Mouse (Mus musculus) testis, postnatal 14 days (tissue): ENCODE data around the gene Svbp.

Source experiments
- DNase-seq: peaks from one replicate; pipeline ENCODE4 v3.0.0; 2021; ENCODE audit warnings: low spot score

The Svbp gene

DNA sequence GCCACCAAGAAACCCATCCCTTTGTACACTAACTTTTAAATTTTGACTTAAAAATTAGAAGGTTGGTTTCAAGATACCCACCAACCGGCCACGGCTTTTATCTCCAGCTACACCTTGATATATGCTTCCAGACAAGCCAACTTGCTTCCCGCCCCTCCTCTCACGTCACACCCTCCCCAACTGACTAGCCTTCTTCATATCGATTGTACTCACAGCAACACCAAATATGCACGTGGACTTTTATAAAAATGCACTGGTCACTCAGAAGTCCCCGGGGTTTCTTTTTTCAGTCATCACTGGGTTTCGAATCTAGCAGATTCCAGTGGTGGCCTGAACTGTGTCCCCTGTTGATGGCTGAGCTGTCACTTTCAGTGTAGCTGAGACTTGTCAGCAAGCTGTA lies 4.5 kb upstream of the Svbp start:
- no peak for DNase-seq

- no peak for DNase-seq
Observed at GRCm38 (mm10) chr4:119191273-119191672, 3.8 kb upstream of the Svbp start.

GRCm38 (mm10) chr4:119192757-119193156 lies 2.3 kb upstream of the Svbp start:
- no peak for DNase-seq

- DNase-seq: no peak
Observed at GRCm38 (mm10) chr4:119195582-119196320, 645 bp downstream of the Svbp start.

- no peak for DNase-seq
Observed at GRCm38 (mm10) chr4:119198105-119198504, 3.0 kb downstream of the Svbp start.

DNA sequence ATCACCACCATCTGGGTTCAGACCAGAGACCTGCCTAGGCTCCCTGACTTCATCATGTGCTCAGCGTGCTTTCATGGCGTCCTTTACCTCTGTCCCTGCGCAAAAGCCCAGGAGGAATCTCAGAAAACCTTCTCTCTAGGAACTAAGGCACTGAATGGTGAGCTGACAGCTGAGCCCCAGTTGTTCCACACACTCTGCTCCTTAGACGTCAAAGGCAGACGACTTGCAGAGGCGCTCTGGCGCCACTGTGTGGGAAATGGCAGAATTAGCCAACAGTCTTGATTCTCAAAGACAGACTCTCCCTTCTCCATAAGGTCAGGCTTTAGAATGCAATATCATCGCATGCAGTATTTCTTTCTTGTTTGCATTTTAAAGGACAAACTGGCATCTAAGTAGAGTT lies 9.6 kb downstream of the Svbp start:
- no peak for DNase-seq

- no peak for DNase-seq
Observed at GRCm38 (mm10) chr4:119216667-119217066, 21.6 kb downstream of the Svbp start.

GRCm38 (mm10) chr4:119218169-119218568 lies 23.1 kb downstream of the Svbp start, which contains the start of gene Tmem269:
Gene Tmem269 (minus strand): TSS chr4:119218217.
- no peak for DNase-seq

DNA sequence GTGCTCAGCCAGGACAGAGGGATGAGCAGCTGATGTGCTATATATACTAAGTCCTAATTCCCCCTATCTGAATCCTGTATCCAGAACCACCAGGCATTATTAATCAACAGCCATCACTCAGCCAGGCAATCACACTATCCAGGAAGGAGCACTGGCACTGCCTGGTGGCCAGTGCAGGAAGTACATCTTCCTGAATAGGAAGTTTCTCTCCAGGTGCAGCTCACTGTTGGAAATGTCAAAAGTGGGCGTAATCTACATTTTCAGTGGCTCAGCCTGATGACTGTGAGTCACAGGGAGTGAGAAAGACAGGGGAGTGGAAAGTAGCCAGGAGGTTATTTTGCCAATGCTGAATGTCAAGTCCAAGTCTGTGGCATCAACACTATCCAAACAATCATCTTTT lies 28.6 kb downstream of the Svbp start:
- no peak for DNase-seq

DNA sequence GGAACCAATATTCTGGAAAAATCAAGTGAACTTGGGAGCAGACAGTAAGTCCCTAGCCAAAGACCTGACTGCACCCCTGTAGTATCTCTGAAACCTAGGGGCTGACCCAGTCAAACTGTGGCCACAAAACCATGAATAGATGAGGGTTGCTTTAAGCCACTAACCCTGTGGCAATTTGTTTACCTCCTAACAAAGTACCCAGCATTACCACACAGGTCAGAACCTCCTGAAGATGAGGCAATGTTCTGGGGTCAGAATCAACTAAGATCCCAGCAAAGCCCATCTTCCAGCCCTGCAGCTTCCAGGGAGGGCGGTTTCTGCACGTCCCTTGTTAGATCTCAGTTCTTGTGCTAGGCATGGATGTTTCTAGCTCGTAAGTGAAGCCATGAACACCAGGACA lies 29.4 kb downstream of the Svbp start:
- DNase-seq: no peak

DNA sequence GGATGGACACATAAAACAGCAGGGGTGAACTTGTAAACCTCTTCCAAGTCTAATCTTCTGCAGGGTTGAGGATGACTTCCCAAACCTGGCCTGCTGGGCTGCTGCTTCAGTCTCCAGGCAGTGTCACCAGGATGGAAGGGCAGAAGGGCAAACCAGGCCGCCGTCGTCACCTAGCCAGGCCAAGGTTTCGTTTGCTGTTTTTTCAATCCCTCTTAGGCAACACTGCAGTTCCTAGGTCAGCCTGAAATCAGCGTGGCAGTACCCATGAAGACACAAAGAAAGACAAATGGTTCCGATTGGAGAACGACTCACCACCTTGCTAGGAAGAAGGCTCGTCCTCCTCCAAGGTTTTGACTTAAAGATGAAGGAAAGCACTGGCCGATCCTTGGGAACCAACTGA lies 30.6 kb downstream of the Svbp start:
- DNase-seq: no peak

DNA sequence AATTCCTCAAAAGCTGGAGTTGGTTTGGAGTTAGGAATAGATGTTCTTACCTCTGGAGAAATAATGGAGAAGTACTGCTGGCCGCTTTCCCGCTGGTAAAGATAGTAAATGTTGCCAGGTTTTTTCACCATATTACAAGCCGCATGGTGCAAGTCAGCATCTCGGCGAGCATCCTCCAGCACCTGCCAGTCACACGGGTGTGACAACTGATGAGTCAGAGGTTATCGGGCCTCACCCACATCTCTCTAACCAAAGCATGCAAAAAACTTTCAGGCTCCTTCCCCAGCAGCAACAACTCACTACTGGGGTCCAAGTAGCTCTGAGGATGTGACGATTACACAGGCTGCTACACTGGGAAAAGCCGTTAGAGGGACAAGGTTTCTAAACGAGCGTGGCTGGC lies 31.6 kb downstream of the Svbp start:
- DNase-seq: no peak

GRCm38 (mm10) chr4:119232410-119233255 lies 37.5 kb downstream of the Svbp start, which contains the start of the genes AU022252 and P3h1:
Gene AU022252 (minus strand): TSS chr4:119232712.
Gene P3h1 (plus strand): TSS chr4:119232915.
- peak; percentile 100 for DNase-seq

- DNase-seq: peak; percentile 48
Observed at GRCm38 (mm10) chr4:119233256-119233901, 38.3 kb downstream of the Svbp start.

- DNase-seq: no peak
Observed at GRCm38 (mm10) chr4:119234348-119234747, 39.2 kb downstream of the Svbp start.

DNA sequence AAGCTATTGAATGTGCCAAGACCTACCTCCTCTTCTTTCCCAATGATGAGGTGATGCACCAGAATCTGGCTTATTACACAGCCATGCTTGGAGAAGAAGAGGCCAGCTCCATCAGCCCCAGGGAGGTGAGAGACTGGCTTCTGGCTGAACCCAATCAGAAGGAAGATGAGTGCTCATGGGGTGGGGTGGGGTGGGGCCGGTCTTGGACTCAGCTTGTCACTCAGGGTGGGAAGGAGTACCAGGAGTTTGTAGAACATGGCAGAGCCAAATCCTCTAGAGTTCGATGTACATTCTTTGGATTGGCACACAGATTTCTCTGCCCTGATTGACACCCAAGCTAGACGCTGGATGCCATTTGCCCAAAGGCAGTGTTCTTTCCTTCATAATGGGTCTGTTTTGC lies 43.6 kb downstream of the Svbp start:
- DNase-seq: no peak

DNA sequence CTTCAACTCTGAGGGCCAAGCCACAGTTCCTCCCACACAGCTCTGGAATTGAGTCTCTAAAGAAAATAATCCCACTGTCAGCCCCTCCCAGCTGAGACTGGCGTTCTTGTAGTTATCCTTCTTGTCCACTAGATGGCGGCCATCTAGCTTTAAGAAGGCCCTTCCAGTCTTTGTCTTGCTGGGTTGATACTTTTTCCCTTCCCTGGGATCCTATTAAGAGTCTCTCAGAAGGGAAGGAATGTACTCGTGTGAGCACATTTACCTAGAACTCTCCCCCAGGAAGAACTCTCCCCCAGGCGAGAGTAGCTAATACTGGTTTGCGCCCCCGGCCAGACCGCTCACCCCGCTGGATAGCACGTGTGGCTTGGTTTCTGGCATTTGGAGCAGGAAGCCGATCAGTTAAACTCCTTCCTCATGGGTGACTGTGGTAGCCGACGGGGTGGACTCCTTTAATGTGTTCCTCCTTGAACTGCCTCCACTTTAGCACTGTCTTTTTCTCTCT lies 44.1 kb downstream of the Svbp start:
- peak; percentile 35 for DNase-seq

GRCm38 (mm10) chr4:119241664-119242063 lies 46.6 kb downstream of the Svbp start:
- DNase-seq: no peak

GRCm38 (mm10) chr4:119242571-119242970 lies 47.5 kb downstream of the Svbp start:
- DNase-seq: no peak

DNA sequence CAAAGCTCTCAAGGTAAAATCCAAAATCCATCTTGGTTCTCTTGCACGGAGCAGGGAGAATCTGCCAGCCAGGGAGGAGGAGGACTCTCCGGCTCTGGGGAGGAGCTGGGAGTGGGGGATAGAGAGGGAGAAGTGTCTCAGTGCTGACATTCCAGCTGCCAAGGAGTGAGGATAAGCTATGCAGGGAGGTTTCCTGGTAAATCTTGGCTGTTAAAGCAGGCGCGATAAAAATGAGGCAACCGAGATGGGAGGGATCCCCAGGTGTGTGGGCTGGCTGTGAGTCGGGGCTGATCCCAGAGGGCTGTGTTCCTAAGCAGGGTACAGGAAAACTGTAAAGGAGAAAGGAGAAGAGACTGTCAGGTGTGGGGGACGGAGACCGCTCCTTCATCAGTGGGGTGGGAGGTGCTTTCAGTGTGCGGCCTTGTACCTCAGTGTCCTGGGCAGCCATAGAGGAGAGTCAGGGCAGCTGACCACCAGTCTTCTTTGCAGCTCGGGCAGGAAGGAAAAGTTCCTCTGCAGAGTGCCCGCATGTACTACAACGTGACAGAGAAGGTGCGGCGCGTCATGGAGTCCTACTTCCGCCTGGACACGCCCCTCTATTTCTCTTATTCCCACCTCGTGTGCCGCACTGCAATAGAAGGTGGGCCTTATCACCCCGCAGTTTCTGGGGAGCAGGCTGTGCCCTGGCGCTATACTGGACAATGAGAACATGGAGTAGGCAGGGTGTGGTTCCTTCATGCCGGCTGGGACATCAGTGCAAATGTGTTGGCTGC lies 49.5 kb downstream of the Svbp start:
- peak; percentile 39 for DNase-seq

- DNase-seq: peak; percentile 51
Observed at GRCm38 (mm10) chr4:119245556-119245955, 50.5 kb downstream of the Svbp start.

GRCm38 (mm10) chr4:119245961-119246360 lies 50.9 kb downstream of the Svbp start:
- DNase-seq: no peak
